Mouse (Mus musculus) urinary bladder, postnatal 14 days (tissue): ENCODE results near the gene Ppt2.

Source experiments
- DNase-seq: peaks from one replicate; pipeline ENCODE4 v3.0.0; 2021; ENCODE audit warnings: low spot score

Gene Ppt2

DNA sequence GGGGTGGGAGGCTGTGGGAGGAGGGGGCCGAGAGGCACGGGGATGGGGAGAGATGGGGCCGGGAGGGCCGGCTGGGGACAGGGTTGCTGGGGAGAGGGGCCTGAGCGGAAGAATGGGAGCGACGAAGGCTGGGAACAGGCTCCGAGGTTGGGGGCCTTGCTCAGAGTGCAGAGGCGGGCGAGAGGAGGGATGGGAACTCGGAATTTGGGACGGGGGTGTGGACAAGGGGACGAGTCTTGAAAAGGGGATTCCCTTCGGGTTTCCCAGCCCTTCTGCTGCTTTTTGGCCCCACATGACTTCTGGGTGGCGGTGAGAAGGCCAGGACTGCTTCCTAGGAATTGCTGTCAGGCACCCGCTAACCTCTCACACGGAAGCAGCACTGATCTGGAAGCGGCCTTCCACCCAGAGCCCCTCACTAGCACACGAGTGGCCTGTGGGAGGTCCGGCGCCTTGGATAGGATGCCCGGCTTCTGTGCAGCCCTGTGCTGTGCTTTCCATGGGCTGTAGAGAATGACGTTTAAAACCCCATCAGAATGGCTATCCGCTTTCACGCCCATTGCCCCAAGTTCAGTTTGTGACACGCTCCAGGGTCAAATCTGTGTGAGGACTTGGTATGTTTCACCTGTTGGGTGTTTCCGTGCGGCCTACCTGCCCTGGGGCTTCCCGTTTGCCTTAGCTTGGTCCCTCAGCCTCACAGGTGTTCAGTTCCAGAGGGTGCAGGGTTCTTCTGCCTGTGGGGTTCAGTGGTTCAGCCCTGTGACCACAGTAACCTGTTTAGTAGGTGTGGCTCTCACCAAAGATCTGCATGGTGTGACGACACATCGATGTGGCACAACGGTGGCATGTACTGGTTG is 21.9 kb downstream of the Ppt2 start:
- no peak for DNase-seq

DNA sequence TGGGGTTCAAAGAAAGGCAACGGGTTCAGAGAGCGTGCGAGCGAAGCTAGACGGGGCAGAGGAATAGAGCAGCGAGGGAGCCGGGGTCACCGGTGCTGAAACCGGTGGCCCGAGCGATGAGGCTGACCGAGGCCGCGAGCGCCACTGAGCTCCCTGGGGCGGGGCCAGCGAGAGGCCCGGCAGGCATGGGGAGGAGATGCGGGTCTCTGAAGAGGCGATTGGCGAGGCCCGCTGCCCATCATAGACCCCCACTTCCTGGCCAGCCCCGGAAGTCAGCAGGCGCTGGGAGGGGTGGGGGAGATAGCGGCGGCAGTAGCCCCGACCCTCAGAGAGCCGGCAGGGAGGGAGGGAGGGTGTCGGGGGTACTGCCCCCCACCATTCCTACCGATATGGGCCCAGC is 22.7 kb downstream of the Ppt2 start:
- peak; percentile 98 for DNase-seq

DNA sequence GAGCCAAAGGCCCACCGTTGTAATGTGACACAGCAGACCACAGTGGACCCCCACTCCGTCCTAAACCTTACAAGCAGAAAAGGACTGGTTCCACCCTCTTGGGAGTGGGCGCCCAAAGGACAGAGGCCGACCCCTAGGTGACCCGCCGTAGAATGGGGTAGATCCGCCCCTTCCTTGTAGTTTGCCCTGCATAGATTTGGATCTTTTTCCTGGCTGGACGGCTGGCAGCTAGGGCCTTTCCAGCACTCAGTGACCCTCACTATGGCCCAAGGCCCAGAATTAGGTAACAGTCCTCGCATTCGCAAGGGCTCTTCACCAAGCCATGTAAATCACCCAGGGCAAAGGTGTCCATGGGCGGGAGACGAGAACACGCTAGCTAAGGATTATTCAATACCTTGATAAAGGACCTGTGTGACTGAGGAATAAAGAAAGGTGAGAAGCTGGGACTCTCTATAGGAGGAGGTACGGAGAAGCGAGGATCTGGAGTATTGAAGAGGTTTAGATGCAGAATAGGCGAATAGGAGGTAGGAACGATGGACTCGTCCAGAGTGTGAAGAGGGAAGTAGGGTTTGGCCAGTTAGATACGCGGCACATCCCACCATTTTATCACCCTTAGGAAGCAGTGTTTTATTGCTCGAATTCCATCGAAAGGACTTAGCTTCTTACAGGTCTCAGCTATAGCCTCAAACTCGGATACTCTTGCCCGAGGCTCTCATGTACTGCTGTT is 23.6 kb downstream of the Ppt2 start:
- peak; percentile 59 for DNase-seq

GRCm38 (mm10) chr17:34604061-34604508 is 24.2 kb downstream of the Ppt2 start, which contains the start of gene Agpat1:
TSS of gene Agpat1 (plus strand) at chr17:34604262.
- peak; percentile 99 for DNase-seq

DNA sequence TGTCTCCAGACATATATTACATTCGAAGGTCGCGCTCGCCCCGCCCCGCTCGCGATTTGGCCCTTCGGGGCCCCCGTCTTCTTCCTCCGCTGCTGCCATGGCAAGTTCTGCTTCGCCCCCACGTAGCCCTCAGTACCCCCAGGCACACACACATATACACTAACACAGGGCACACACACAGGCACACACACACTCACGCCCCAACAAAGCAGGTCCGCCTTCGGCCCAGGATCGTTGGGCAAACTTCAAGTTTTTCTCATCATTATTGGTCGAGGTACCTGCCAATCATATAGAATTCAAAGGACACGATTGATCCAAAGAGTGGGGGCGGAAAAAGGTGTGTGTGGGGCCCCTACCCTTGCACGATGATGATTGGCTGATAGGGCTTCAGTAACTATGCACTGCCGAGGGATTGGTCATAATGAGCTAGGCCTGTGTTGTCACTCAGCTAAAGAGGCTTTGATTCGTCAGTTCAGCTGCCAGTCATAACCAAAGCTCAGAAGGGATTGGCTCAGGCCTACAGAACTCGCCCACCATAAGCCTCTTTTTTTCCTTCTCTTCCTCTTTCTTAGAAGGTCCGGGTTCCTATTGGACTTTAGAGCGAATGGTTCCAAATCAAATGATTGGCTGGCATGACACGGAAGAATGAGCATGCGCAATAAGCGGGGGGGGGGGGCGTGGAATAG is 24.8 kb downstream of the Ppt2 start, which contains the start of gene Rnf5:
TSS of gene Rnf5 (minus strand) at position 316 of the 686 bp plus-strand sequence.
- peak; percentile 100 for DNase-seq

GRCm38 (mm10) chr17:34601796-34602195 is 26.5 kb downstream of the Ppt2 start:
- DNase-seq = no peak

- no peak for DNase-seq
These were observed 28.4 kb downstream of the Ppt2 start for GRCm38 (mm10) chr17:34599891-34600290.

DNA sequence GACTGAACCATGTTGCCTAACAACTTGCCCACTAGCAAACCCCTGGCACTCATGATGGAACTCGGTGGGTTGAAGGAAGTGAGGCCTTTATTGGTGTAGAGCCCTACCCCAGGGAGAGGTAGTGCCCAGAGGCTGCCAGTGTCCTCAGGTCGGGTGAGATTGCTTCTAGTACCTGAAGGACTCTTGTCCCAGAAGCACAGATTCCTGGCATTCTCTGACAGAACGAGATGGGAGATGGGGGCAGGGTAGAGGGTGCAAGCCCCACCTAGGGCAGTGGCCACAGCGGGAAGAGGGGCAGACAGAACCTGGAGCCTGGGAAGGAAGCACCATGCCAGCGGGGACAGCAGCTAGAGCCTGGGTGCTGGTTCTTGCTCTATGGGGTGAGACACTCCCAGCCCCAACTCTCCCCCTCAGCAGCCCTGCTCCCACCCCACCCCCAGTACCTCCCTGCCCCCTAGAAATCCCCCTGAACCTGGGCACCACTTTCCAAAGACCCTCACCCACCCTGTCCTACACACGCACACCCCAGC is 30.7 kb downstream of the Ppt2 start, which contains the start of gene Ager:
TSS of gene Ager (plus strand) at position 297 of the 530 bp plus-strand sequence.
- DNase-seq = no peak

- no peak for DNase-seq
These were observed 32.2 kb downstream of the Ppt2 start for GRCm38 (mm10) chr17:34596098-34596497.

GRCm38 (mm10) chr17:34593752-34594525 is 34.4 kb downstream of the Ppt2 start:
- DNase-seq = no peak

DNA sequence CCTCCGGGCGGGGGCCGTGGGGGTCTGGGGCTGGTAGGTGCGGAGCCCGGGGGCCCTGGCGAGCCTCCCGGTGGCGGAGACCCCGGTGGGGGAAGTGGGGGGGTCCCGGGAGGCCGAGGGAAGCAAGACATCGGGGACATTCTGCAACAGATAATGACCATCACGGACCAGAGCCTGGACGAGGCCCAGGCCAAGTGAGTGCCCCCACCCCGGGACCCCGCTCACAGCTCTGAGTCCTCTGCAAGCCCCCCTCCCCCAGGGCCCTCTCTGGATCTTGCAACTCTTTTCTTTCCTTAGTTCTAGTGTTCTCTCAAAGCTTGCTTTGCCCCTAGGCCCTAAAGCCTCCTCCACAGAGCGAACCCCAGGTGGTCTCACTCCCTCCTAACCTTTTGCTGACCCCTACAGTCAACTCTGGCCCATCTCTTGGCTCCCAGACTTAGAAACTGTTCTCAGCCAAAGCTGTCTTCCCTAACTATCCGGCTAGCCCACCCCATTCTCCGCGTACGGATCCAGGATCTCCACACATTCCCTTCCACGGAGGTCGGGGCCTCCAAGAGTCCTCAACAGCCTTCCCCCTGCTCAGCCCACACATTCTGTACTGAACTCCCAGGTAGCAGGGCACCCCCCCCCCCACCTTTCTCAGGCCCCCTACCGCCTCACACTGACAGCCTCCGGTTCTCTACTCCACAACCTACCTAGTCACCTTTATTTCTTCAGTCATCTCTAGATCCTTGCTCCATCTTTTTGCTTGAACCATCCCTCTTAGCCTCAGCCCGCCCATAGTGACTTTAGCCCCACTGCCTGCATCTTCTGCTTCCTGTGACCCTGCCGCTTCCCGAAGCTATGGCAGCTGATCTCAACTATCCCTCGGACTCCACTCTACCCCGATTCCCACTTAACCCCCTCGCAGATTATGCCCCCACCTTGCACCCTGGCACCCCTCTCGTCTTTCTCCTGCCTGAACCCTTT is 35.4 kb downstream of the Ppt2 start:
- DNase-seq = peak; percentile 46

DNA sequence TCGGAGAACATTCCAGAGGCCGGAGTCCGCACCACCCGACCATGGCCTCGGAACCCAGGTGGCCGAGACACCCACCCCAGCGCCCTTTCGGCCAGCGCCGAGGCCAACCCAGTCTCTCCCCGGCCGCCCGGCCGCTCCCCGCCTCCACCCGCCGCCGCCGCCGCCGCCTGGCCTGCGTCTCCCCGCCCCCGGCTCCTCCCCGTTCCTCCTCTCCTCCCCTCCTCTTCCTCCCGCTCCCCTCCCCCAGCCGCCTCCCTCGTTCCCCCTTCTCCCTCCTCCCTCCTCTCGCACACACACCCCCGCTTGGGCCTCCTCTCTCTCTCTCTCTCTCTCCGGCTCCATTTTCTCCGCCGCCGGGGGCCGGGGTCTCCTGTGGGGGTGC is 36.3 kb downstream of the Ppt2 start:
- peak; percentile 95 for DNase-seq

- DNase-seq = no peak
These were observed 37.0 kb downstream of the Ppt2 start, which contains the start of gene Pbx2 for GRCm38 (mm10) chr17:34591029-34591993. TSS of gene Pbx2 (plus strand) at chr17:34591266.

DNA sequence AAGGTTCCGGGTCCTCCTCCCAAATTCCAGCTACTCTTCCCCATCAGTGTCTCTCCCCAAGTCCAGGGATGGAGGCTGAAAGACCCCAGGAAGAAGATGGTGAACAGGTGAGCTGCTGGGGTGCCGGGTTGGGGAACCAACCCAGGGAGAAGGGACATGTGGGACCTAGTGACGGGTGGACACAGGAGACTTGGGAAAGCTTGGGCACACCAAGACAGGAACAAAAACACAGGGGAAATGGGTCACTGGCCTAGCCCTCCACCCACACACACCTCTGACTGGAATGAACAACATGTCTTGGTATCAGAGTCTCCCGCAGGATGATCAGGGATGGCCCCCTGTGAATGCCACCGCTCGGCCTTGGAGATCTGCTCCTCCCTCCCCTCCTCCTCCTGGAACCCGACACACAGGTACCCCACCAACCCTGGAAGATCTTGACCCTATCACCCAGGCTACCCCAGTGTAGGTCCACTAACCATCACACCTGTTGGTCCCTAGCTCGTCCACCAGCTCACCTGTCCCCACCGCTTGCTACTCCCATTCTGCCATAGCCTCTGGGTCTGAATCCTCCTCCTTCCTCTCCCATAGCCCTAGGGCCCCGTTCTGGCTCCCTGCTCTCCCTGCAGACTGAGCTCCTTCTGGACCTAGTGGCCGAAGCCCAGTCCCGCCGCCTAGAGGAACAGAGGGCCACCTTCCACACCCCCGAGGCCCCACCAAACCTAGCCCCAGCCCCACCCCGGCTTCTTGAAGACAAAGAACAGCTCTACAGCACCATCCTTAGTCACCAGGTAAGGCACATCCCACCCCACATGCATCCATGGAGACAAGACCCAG is 37.9 kb downstream of the Ppt2 start:
- no peak for DNase-seq

DNA sequence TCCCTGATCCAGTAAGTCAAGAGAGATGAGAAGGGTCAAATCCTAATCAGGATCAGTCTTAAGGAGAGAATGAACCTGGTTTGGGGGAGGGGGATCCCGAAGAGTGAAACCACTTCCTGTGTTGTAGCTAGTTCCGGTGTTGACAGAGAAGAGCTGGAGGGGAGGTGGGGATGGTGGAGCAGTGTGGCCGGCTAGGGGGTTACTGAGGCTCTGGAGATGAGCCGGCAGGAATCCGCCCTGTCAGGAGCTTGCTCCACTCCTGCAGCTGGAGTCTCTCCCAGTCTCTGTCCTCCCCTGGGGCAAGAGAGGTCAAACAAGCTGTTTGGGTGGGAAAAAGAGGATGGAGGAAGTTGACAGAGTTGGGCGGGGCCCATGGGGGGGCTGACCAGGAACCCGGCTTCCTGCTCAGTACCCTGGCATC is 38.6 kb downstream of the Ppt2 start, which contains the start of gene Gpsm3:
TSS of gene Gpsm3 (plus strand) at position 126 of the 421 bp plus-strand sequence.
- DNase-seq = peak; percentile 65

- no peak for DNase-seq
These were observed 39.1 kb downstream of the Ppt2 start for GRCm38 (mm10) chr17:34589206-34589605.

DNA sequence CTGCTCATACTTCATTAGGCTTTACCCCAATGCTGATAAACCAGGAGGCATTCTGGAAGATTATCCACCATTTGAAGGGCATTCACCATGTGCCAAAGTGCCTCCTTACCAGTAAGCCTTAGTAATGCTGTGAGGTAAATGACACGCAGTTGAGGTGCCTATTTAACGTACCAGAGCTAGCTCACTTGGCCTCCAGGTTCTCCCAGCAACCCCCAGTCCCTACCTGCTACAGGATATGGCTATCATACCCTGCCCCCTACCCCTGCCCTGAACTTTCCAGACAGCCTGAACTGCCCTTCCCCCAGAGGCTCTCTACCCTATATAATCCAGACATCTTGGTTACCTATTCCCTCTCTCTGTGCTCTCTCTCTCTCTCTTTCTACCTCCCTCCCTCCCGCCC is 39.5 kb downstream of the Ppt2 start:
- no peak for DNase-seq

DNA sequence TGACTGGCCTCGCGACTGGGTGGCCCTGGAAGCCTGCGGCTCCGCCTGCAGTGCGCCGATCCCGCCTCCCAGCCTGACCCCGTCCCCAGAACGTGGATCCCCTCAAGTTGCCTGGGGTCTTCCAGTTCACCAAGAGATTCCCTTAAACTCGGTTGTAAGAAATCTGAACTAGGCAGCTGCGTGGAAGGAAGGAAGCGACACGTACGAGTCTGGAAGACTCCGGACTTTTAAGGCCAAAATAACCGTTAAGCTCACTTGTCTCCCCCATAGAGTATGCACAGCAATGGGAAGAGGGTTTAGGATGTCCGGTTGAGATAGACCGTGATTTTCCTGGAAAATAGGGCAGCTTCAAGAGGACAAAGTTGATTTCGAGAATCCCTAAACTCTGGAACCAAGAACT is 40.5 kb downstream of the Ppt2 start:
- no peak for DNase-seq
